Mouse (Mus musculus): Measurements from ENCODE around the gene Scoc. TPM values are rescaled to one million over a fixed set of nuclear protein-coding genes. Genes with fewer than 3 reads are reported as not detected.

Scoc gene
- total and polyA plus RNA-seq, 2 experiments from 2014 or later, result 319 to 520 TPM

GRCm38 (mm10) chr8:83426104-83426759, 32.0 kb downstream of the Scoc start:
- 78% methylated on average over 11 of the region's 11 CpGs for WGBS
- no peak overlapping the region for H3K9ac ChIP-seq (replicated peaks; ENCODE audit: low read length, poor library complexity, severe bottlenecking)
- DNase-seq (ENCODE audit: low spot score), result no peak
- H3K4me1 ChIP-seq (ENCODE audit: insufficient read depth, low read length), result no peaks in the 10 kb centered on the region
- no peaks in the 10 kb centered on the region for H3K27me3 ChIP-seq (ENCODE audit: insufficient read depth, low read length)
- H3K36me3 ChIP-seq (ENCODE audit: insufficient read depth, low read length), result peaks cover 10% of the 10 kb centered on the region; the same call in 1 of the 2 replicates
- no peak overlapping the region for H3K4me2 ChIP-seq (ENCODE audit: low read depth, low read length, poor library complexity, severe bottlenecking)
- H3K27ac ChIP-seq (ENCODE audit: low read depth, low read length), result no peak overlapping the region
- TF ChIP-seq CTCF (IDR thresholded peaks at IDR 0.05), result no peak
- no peaks in the 10 kb centered on the region for H3K9me3 ChIP-seq (ENCODE audit: low read length)
- H3K4me3 ChIP-seq (ENCODE audit: low read depth, low read length), result no peak overlapping the region
- ATAC-seq (ENCODE audit: low FRiP score), result no peak

GRCm38 (mm10) chr8:83425202-83425601, 33.0 kb downstream of the Scoc start:
- peaks cover 10% of the 10 kb centered on the region; the same call in 1 of the 2 replicates for H3K36me3 ChIP-seq (ENCODE audit: insufficient read depth, low read length)
- no peak for DNase-seq (ENCODE audit: low spot score)
- H3K9ac ChIP-seq (replicated peaks; ENCODE audit: low read length, poor library complexity, severe bottlenecking), result no peak overlapping the region
- no peaks in the 10 kb centered on the region for H3K27me3 ChIP-seq (ENCODE audit: insufficient read depth, low read length)
- H3K4me1 ChIP-seq (ENCODE audit: insufficient read depth, low read length), result no peaks in the 10 kb centered on the region
- H3K4me3 ChIP-seq (ENCODE audit: low read depth, low read length), result no peak overlapping the region
- no peak overlapping the region for H3K27ac ChIP-seq (ENCODE audit: low read depth, low read length)
- 91% methylated on average over 6 of the region's 6 CpGs for WGBS
- no peak for TF ChIP-seq CTCF (IDR thresholded peaks at IDR 0.05)
- no peaks in the 10 kb centered on the region for H3K9me3 ChIP-seq (ENCODE audit: low read length)
- no peak for ATAC-seq (ENCODE audit: low FRiP score)
- no peak overlapping the region for H3K4me2 ChIP-seq (ENCODE audit: low read depth, low read length, poor library complexity, severe bottlenecking)

GRCm38 (mm10) chr8:83423032-83423825, 35.0 kb downstream of the Scoc start:
- H3K9me3 ChIP-seq (ENCODE audit: low read length), result no peaks in the 10 kb centered on the region
- H3K27ac ChIP-seq (ENCODE audit: low read depth, low read length), result no peak overlapping the region
- H3K4me1 ChIP-seq (ENCODE audit: insufficient read depth, low read length), result no peaks in the 10 kb centered on the region
- H3K9ac ChIP-seq (replicated peaks; ENCODE audit: low read length, poor library complexity, severe bottlenecking), result no peak overlapping the region
- 64% methylated on average over 13 of the region's 13 CpGs for WGBS
- TF ChIP-seq CTCF (IDR thresholded peaks at IDR 0.05), result no peak
- ATAC-seq (ENCODE audit: low FRiP score) (no peak), DNase-seq (ENCODE audit: low spot score) (no peak)
- no peak overlapping the region for H3K4me3 ChIP-seq (ENCODE audit: low read depth, low read length)
- H3K36me3 ChIP-seq (ENCODE audit: insufficient read depth, low read length), result peaks cover 10% of the 10 kb centered on the region; the same call in 1 of the 2 replicates
- H3K4me2 ChIP-seq (ENCODE audit: low read depth, low read length, poor library complexity, severe bottlenecking), result no peak overlapping the region
- H3K27me3 ChIP-seq (ENCODE audit: insufficient read depth, low read length), result no peaks in the 10 kb centered on the region

- TF ChIP-seq CTCF (IDR thresholded peaks at IDR 0.05), result no peak
- Histone ChIP-seq H3K27ac (ENCODE audit: low read depth, low read length) (no peak overlapping the region), H3K9me3 (ENCODE audit: low read length) (no peaks in the 10 kb centered on the region), H3K4me1 (ENCODE audit: insufficient read depth, low read length) (no peaks in the 10 kb centered on the region), H3K9ac (replicated peaks; ENCODE audit: low read length, poor library complexity, severe bottlenecking) (no peak overlapping the region), H3K4me2 (ENCODE audit: low read depth, low read length, poor library complexity, severe bottlenecking) (no peak overlapping the region), H3K27me3 (ENCODE audit: insufficient read depth, low read length) (no peaks in the 10 kb centered on the region), H3K4me3 (ENCODE audit: low read depth, low read length) (no peak overlapping the region), H3K36me3 (ENCODE audit: insufficient read depth, low read length) (peaks cover 4% of the 10 kb centered on the region; the same call in 1 of the 2 replicates)
- ATAC-seq (ENCODE audit: low FRiP score) (no peak), DNase-seq (ENCODE audit: low spot score) (no peak)
- 100% methylated on average over 1 of the region's 1 CpGs for WGBS
Observed at GRCm38 (mm10) chr8:83421354-83421753, 36.8 kb downstream of the Scoc start.

- Histone ChIP-seq H3K4me3 (ENCODE audit: low read depth, low read length) (no peak overlapping the region), H3K27me3 (ENCODE audit: insufficient read depth, low read length) (no peaks in the 10 kb centered on the region), H3K9ac (replicated peaks; ENCODE audit: low read length, poor library complexity, severe bottlenecking) (no peak overlapping the region), H3K4me1 (ENCODE audit: insufficient read depth, low read length) (no peaks in the 10 kb centered on the region), H3K27ac (ENCODE audit: low read depth, low read length) (no peak overlapping the region), H3K4me2 (ENCODE audit: low read depth, low read length, poor library complexity, severe bottlenecking) (no peak overlapping the region), H3K36me3 (ENCODE audit: insufficient read depth, low read length) (no peaks in the 10 kb centered on the region), H3K9me3 (ENCODE audit: low read length) (no peaks in the 10 kb centered on the region)
- no peak for TF ChIP-seq CTCF (IDR thresholded peaks at IDR 0.05)
- ATAC-seq (ENCODE audit: low FRiP score) (no peak), DNase-seq (ENCODE audit: low spot score) (no peak)
- 88% methylated on average over 11 of the region's 11 CpGs for WGBS
Observed at GRCm38 (mm10) chr8:83418805-83419516, 39.2 kb downstream of the Scoc start.

Data from midbrain, postnatal 0 days (tissue).